Mouse (Mus musculus) midbrain, embryonic 11.5 days (tissue): ENCODE measurements around the gene Vps26c. TPM values are rescaled to one million over a fixed set of nuclear protein-coding genes. Genes with fewer than 3 reads are reported as not detected.
A peak's percentile ranks its signal among the peaks of the same experiment; 100 is the strongest.

Source experiments
- ATAC-seq: fragments of 200-750 bp; cut with Nextera tagmentation; 2 replicates; pipeline ENCODE4 v1.8.0; 2017; ENCODE audit warnings: moderate TSS enrichment, moderate library complexity; ENCODE audit not compliant: low FRiP score
- DNase-seq: peaks from one replicate; pipeline ENCODE4 v3.0.0; 2015; ENCODE audit warnings: low spot score; ENCODE audit errors: missing footprints
- H3K27ac ChIP-seq: fragments of 300-500 bp; sonication (generic); 2 replicates; pipeline ENCODE4 v1.5.1; 2014; ENCODE audit warnings: low read depth, low read length
- H3K27me3 ChIP-seq: fragments of 300-500 bp; sonication (generic); 2 replicates; pipeline ENCODE4 v1.6.1; 2014; ENCODE audit warnings: mild to moderate bottlenecking, low read length, moderate library complexity, mixed read lengths; ENCODE audit not compliant: control insufficient read depth, insufficient read depth
- H3K36me3 ChIP-seq: fragments of 300-500 bp; sonication (generic); 2 replicates; pipeline ENCODE4 v1.6.1; 2014; ENCODE audit warnings: mild to moderate bottlenecking, low read length, moderate library complexity, mixed read lengths; ENCODE audit not compliant: control insufficient read depth, insufficient read depth
- H3K4me1 ChIP-seq: fragments of 300-500 bp; sonication (generic); 2 replicates; pipeline ENCODE4 v1.6.1; 2014; ENCODE audit warnings: low read length; ENCODE audit not compliant: control insufficient read depth, insufficient read depth
- H3K4me2 ChIP-seq: fragments of 300-500 bp; sonication (generic); 2 replicates; pipeline ENCODE4 v1.6.1; 2014; ENCODE audit warnings: mild to moderate bottlenecking, moderate library complexity
- H3K4me3 ChIP-seq: fragments of 300-500 bp; sonication (generic); 2 replicates; pipeline ENCODE4 v1.5.1; 2014; ENCODE audit warnings: low read depth, low read length
- H3K9ac ChIP-seq: fragments of 300-500 bp; sonication (generic); 2 replicates; pipeline ENCODE4 v1.6.1; 2014; ENCODE audit warnings: low read length
- H3K9me3 ChIP-seq: fragments of 300-500 bp; sonication (generic); 2 replicates; pipeline ENCODE4 v1.6.1; 2016; ENCODE audit warnings: low read length; ENCODE audit not compliant: control insufficient read depth
- WGBS: fragments of 180-500 bp; shearing (Covaris S2); extraction: QIAGEN DNeasy Blood & Tissue Kit; methylation state at CpG from one replicate; pipeline ENCODE4 v1.1.7; 2014; 5-methylcytosine and 5-hydroxymethylcytosine counted together
- polyA plus RNA-seq: library from polyadenylated mRNA; unstranded; fragments of >200 nt; fragmentation: Nextera tagmentation; extraction: Ambion mirVana; gene quantifications from 2 replicates; pipeline ENCODE4 v1.2.1, GENCODE M21; 2014

Vps26c gene
- polyA plus RNA-seq, 1 experiment from 2014 or later: 60.0 TPM

DNA sequence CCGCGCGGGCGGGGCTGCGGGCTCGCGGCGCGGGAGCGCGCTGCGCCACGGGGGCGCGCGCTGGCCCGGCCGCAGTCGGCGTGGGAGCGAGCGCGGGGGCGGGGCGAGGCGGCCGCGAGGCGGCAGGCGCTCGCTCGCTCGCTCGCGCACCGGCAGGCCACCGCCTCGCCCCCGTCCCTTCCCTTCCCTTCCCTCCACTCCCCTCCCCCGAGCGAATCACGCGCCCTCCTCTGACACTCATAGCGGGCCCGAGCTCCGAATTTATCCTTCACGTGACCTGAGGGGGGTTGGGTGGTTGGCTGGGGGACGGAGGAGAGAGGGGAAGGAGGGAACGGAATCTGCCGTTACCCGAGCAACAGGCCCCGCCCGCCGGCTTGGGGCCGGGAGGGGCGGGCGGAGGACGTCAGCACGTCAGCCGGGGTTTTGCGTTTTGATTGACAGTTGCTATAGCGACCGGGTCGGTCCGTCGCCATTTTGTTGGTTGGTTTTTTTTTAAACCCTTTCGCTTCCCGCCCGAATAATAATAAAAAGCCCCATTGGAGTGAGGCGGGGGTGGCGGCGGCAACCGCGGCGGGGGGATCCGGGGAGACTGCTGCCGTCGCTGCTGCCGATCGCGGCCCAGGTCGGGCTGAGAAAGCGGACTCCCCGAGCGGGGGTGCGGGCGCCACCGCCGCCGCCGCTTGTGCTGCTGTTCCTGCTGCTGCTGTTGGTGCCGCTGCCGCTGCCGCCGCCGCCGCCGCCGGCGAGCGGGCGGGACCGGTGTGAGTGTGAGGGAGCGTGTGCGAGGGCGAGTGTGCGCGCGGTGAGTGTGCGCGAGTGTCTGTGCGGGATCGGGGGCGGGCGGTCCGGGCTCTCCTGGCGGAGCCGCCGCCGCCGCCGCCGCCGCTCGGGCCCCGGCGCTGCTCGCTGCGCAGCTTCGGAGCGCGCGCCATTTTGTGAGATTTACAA, 42.9 kb upstream of the Vps26c start, which contains the start of gene Dyrk1a:
TSS of gene Dyrk1a (plus strand) at position 782 of the 948 bp plus-strand sequence.
- H3K4me3 ChIP-seq: peak within 1 kb of the TSS; percentile 100
- peak; percentile 97 for ATAC-seq
- H3K4me2 ChIP-seq: peak within 1 kb of the TSS; percentile 78
- H3K27ac ChIP-seq: peak within 1 kb of the TSS; percentile 100
- DNase-seq: peak; percentile 100
- no peaks in the 10 kb centered on the region for H3K36me3 ChIP-seq
- H3K9me3 ChIP-seq: no peaks in the 10 kb centered on the region
- no peaks in the 10 kb centered on the region for H3K27me3 ChIP-seq
- WGBS: under 1% methylated on average over 70 of the region's 133 CpGs
- peak within 1 kb of the TSS; percentile 100 for H3K9ac ChIP-seq
- H3K4me1 ChIP-seq: peaks cover 12% of the 10 kb centered on the region

DNA sequence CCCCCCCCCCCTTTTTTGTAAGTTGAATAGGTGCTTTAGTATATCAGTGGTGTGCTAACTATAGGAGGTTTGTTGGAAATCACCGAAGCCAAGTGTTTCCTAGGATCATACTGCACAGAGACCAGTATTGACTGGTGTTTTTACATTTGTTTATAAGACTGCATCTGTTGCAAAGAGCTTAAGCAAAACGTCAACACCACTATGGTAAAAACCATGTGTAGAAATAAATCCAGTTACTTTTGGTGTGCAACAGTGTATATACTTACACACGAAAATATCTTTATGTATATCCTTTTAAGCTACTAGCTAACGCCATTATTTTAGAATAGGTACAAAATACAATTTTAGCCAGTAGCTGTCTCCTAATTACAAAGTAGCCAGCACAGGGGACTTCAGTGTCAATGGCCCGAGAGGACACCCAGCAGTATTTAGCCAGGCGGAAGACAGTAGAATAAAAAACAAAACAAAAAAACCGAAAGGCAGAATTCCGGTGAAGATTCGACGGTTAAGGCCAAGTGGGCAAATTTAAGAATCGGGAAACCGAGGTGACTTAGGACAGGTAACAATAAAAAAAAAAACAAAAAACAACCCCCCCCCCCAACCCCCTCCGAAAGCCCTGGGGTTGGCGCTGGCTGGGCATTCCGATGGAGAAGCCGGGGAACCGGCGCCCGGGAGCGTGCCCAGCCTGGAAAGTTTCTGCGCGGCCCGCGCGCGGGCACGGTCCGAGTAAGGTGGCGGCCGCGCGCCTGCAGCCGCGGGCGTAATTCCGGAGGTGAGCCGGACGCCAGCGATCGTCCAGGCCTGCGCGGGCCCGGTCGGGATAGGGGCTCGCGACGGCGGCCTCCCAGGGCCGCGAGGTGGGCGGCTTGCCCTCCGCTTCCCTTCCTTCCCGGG, 42.0 kb upstream of the Vps26c start:
- H3K9me3 ChIP-seq: no peaks in the 10 kb centered on the region
- H3K27me3 ChIP-seq: no peaks in the 10 kb centered on the region
- 3% methylated on average over 53 of the region's 53 CpGs for WGBS
- H3K9ac ChIP-seq: peak overlapping the region; percentile 100
- peak overlapping the region; percentile 100 for H3K27ac ChIP-seq
- H3K4me1 ChIP-seq: peaks cover 12% of the 10 kb centered on the region
- ATAC-seq (peak; percentile 88), DNase-seq (peak; percentile 98)
- H3K4me2 ChIP-seq: peak overlapping the region; percentile 57
- no peaks in the 10 kb centered on the region for H3K36me3 ChIP-seq
- H3K4me3 ChIP-seq: peak overlapping the region; percentile 100

GRCm38 (mm10) chr16:94567751-94568150, 41.1 kb upstream of the Vps26c start:
- Histone ChIP-seq H3K4me1 (peaks cover 12% of the 10 kb centered on the region), H3K27ac (no peak overlapping the region), H3K9ac (no peak overlapping the region), H3K9me3 (no peaks in the 10 kb centered on the region), H3K36me3 (no peaks in the 10 kb centered on the region), H3K27me3 (no peaks in the 10 kb centered on the region), H3K4me3 (no peak overlapping the region), H3K4me2 (no peak overlapping the region)
- no peak for DNase-seq
- ATAC-seq: no peak
- 59% methylated on average over 5 of the region's 5 CpGs for WGBS

DNA sequence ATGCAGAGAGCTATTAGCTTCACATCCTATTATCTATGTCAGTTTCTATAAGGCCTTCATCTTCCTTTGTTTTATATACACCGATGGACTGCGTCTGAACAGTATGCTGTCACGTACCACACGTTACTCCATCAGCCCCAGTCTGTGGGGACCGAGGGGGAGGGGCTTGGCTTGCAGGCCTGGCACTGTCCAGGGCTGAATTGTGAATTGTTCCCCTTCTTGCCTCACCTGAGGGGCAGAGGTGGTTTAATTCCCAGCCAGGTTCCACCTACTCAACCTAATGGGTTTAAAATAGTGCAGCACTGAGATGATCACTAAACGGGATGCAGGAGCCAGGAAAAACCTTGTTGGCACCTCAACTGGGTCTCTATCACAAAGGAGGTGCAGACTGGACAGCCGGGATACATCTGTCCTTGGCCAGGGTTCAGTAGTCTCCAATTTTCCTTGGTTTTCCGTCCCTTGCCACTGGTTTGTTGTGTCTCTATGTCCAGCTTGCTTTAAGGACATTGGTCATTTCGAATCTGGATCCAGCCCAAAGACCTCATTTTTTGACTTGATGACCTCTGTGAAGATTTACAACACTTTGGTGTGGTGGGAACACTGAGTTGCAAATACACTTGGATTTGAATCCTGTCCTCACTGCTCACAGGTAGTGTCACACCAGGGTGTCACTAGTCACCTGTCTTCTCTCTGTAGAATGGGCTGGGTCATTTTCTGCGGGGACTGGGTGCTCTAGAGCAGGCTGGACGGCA, 40.4 kb upstream of the Vps26c start:
- Histone ChIP-seq H3K9ac (no peak overlapping the region), H3K4me2 (no peak overlapping the region), H3K27me3 (no peaks in the 10 kb centered on the region), H3K27ac (no peak overlapping the region), H3K4me1 (peaks cover 6% of the 10 kb centered on the region), H3K4me3 (no peak overlapping the region), H3K9me3 (no peaks in the 10 kb centered on the region), H3K36me3 (no peaks in the 10 kb centered on the region)
- DNase-seq (no peak), ATAC-seq (no peak)
- WGBS: 89% methylated on average over 11 of the region's 11 CpGs

GRCm38 (mm10) chr16:94566124-94566523, 39.5 kb upstream of the Vps26c start:
- H3K4me3 ChIP-seq: no peak overlapping the region
- H3K36me3 ChIP-seq: no peaks in the 10 kb centered on the region
- H3K9me3 ChIP-seq: no peaks in the 10 kb centered on the region
- H3K27ac ChIP-seq: no peak overlapping the region
- H3K4me1 ChIP-seq: no peaks in the 10 kb centered on the region; the same call in none of the 2 replicates
- DNase-seq: no peak
- no peak for ATAC-seq
- H3K4me2 ChIP-seq: no peak overlapping the region
- no peak overlapping the region for H3K9ac ChIP-seq
- no peaks in the 10 kb centered on the region for H3K27me3 ChIP-seq
- WGBS: 83% methylated on average over 8 of the region's 8 CpGs

DNA sequence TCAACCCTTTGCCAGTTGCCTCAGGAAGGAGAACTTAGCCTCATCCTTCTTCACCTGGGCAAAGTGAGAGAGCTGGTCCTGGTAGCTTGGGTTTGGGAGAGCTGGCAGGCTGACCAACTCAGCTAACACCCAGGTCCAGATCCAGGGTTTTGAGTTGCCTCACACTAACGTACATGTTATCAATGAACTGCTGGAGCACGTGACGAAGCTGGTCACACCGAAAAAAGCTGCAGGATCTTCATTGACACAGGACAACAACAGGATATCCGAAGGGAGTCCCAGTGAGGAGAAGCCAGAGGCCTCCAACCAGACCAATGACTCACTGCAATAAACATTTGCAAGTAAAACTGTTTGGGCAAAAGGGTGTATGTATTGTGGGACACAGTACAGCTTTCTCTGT, 34.0 kb upstream of the Vps26c start:
- Histone ChIP-seq H3K4me3 (no peak overlapping the region), H3K36me3 (no peaks in the 10 kb centered on the region), H3K9ac (no peak overlapping the region), H3K27ac (no peak overlapping the region), H3K9me3 (no peaks in the 10 kb centered on the region), H3K27me3 (no peaks in the 10 kb centered on the region), H3K4me2 (no peak overlapping the region), H3K4me1 (no peaks in the 10 kb centered on the region)
- no peak for DNase-seq
- ATAC-seq: no peak
- WGBS: 80% methylated on average over 5 of the region's 5 CpGs

GRCm38 (mm10) chr16:94559782-94560181, 33.2 kb upstream of the Vps26c start:
- no peak overlapping the region for H3K27ac ChIP-seq

DNA sequence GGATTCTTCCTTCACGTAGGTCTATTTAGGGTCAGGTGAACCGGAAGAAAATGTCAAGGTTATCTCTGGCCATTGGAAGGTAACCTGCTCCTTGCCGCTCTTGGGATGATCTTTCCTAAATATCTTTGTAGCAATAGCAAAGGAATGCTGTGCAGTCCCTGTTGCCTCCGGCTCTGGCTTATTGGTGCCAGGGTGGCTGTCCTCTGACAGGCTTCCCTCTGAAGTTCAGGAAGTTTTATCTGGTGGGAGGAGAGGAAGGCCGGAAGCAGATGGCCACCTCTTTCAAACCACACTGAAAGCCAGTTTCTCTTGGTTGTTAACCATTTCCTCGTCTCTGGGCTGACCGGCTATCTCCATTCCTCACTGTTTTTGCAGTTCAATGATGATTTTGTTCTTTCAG, 32.7 kb upstream of the Vps26c start:
- Histone ChIP-seq H3K36me3 (no peaks in the 10 kb centered on the region), H3K4me1 (no peaks in the 10 kb centered on the region), H3K27me3 (no peaks in the 10 kb centered on the region), H3K27ac (no peak overlapping the region), H3K9me3 (no peaks in the 10 kb centered on the region; the same call in 1 of the 2 replicates), H3K4me2 (no peak overlapping the region), H3K9ac (no peak overlapping the region), H3K4me3 (no peak overlapping the region)
- DNase-seq: no peak
- 70% methylated on average over 7 of the region's 7 CpGs for WGBS
- no peak for ATAC-seq

More at GRCm38 (mm10) chr16:94559782-94560181, 33.2 kb upstream of the Vps26c start:
- Histone ChIP-seq H3K4me1 (no peaks in the 10 kb centered on the region), H3K4me3 (no peak overlapping the region), H3K9ac (no peak overlapping the region), H3K9me3 (no peaks in the 10 kb centered on the region), H3K36me3 (no peaks in the 10 kb centered on the region), H3K4me2 (no peak overlapping the region), H3K27me3 (no peaks in the 10 kb centered on the region)
- WGBS: 59% methylated on average over 7 of the region's 7 CpGs
- no peak for ATAC-seq
- DNase-seq: no peak
